Mouse (Mus musculus): ENCODE measurements at regions not wholly inside any gene's neighbourhood (a gene's known extent, or its start where the extent isn't known, plus 50 kb on each side); places are given as distances from the start of the nearest gene placed in this dataset.

- peaks cover 3% of the 10 kb centered on the region; the same call in 1 of the 2 replicates for H3K9me3 ChIP-seq (ENCODE audit: control insufficient read depth, low read length)
- DNase-seq (ENCODE audit: low spot score) (peak; percentile 33), ATAC-seq (ENCODE audit: low FRiP score, low TSS enrichment) (peak; percentile 80)
- no peak overlapping the region for H3K27ac ChIP-seq (replicated peaks)
- H3K4me1 ChIP-seq (replicated peaks; ENCODE audit: control insufficient read depth, insufficient read depth): no peaks in the 10 kb centered on the region
- no peaks in the 10 kb centered on the region for H3K27me3 ChIP-seq (ENCODE audit: control insufficient read depth, insufficient read depth, low read length)
- 89% methylated on average over 3 of the region's 3 CpGs for WGBS
- no peak overlapping the region for H3K9ac ChIP-seq (ENCODE audit: low read length)
- H3K4me3 ChIP-seq (ENCODE audit: low read depth, low read length): no peak overlapping the region
- H3K4me2 ChIP-seq (replicated peaks; ENCODE audit: low read depth): no peak overlapping the region
- TF ChIP-seq EP300 (optimal IDR thresholded peaks at IDR 0.05) (no peak), CTCF (IDR thresholded peaks at IDR 0.05; ENCODE audit: low read depth) (no peak)
- no peaks in the 10 kb centered on the region for H3K36me3 ChIP-seq (ENCODE audit: control insufficient read depth, insufficient read depth, low read length)
These were observed 86.2 kb upstream of the Kl start for GRCm38 (mm10) chr5:150866198-150866597.

- Histone ChIP-seq H3K36me3 (ENCODE audit: control insufficient read depth, insufficient read depth, low read length) (no peaks in the 10 kb centered on the region), H3K4me3 (ENCODE audit: low read depth, low read length) (no peak overlapping the region), H3K27me3 (ENCODE audit: control insufficient read depth, insufficient read depth, low read length) (no peaks in the 10 kb centered on the region), H3K9me3 (ENCODE audit: control insufficient read depth, low read length) (peaks cover 3% of the 10 kb centered on the region; the same call in 1 of the 2 replicates), H3K27ac (replicated peaks) (no peak overlapping the region), H3K4me2 (replicated peaks; ENCODE audit: low read depth) (no peak overlapping the region), H3K4me1 (replicated peaks; ENCODE audit: control insufficient read depth, insufficient read depth) (no peaks in the 10 kb centered on the region), H3K9ac (ENCODE audit: low read length) (no peak overlapping the region)
- WGBS: 45% methylated on average over 4 of the region's 4 CpGs
- ATAC-seq (ENCODE audit: low FRiP score, low TSS enrichment) (0 out of 2 replicates have a peak, but pooled peaks have one; percentile 39), DNase-seq (ENCODE audit: low spot score) (no peak)
- TF ChIP-seq EP300 (optimal IDR thresholded peaks at IDR 0.05) (no peak), CTCF (IDR thresholded peaks at IDR 0.05; ENCODE audit: low read depth) (no peak)
These were observed 82.5 kb upstream of the Kl start for GRCm38 (mm10) chr5:150869954-150870353.

GRCm38 (mm10) chr5:150878805-150879204 is 73.6 kb upstream of the Kl start:
- H3K4me2 ChIP-seq (replicated peaks; ENCODE audit: low read depth): no peak overlapping the region
- H3K4me3 ChIP-seq (ENCODE audit: low read depth, low read length): no peak overlapping the region
- TF ChIP-seq CTCF (IDR thresholded peaks at IDR 0.05; ENCODE audit: low read depth) (no peak), EP300 (optimal IDR thresholded peaks at IDR 0.05) (no peak)
- H3K27ac ChIP-seq (replicated peaks): no peak overlapping the region
- 40% methylated on average over 4 of the region's 4 CpGs for WGBS
- no peaks in the 10 kb centered on the region for H3K36me3 ChIP-seq (ENCODE audit: control insufficient read depth, insufficient read depth, low read length)
- ATAC-seq (ENCODE audit: low FRiP score, low TSS enrichment) (no peak), DNase-seq (ENCODE audit: low spot score) (no peak)
- no peaks in the 10 kb centered on the region for H3K4me1 ChIP-seq (replicated peaks; ENCODE audit: control insufficient read depth, insufficient read depth)
- H3K9me3 ChIP-seq (ENCODE audit: control insufficient read depth, low read length): no peaks in the 10 kb centered on the region
- H3K27me3 ChIP-seq (ENCODE audit: control insufficient read depth, insufficient read depth, low read length): no peaks in the 10 kb centered on the region
- no peak overlapping the region for H3K9ac ChIP-seq (ENCODE audit: low read length)

- H3K27me3 ChIP-seq (ENCODE audit: control insufficient read depth, insufficient read depth, low read length): no peaks in the 10 kb centered on the region
- H3K4me3 ChIP-seq (ENCODE audit: low read depth, low read length): no peak overlapping the region
- no peaks in the 10 kb centered on the region for H3K9me3 ChIP-seq (ENCODE audit: control insufficient read depth, low read length)
- TF ChIP-seq CTCF (IDR thresholded peaks at IDR 0.05; ENCODE audit: low read depth) (no peak), EP300 (optimal IDR thresholded peaks at IDR 0.05) (no peak)
- no peak overlapping the region for H3K4me2 ChIP-seq (replicated peaks; ENCODE audit: low read depth)
- H3K36me3 ChIP-seq (ENCODE audit: control insufficient read depth, insufficient read depth, low read length): no peaks in the 10 kb centered on the region
- H3K4me1 ChIP-seq (replicated peaks; ENCODE audit: control insufficient read depth, insufficient read depth): no peaks in the 10 kb centered on the region
- no peak overlapping the region for H3K27ac ChIP-seq (replicated peaks)
- ATAC-seq (ENCODE audit: low FRiP score, low TSS enrichment) (no peak), DNase-seq (ENCODE audit: low spot score) (no peak)
- 71% methylated on average over 2 of the region's 2 CpGs for WGBS
- H3K9ac ChIP-seq (ENCODE audit: low read length): no peak overlapping the region
These were observed 68.7 kb upstream of the Kl start for GRCm38 (mm10) chr5:150883676-150884075.

GRCm38 (mm10) chr5:150890086-150890485 is 62.3 kb upstream of the Kl start:
- ATAC-seq (ENCODE audit: low FRiP score, low TSS enrichment) (0 out of 2 replicates have a peak, but pooled peaks have one; percentile 27), DNase-seq (ENCODE audit: low spot score) (peak; percentile 51)
- Histone ChIP-seq H3K4me2 (replicated peaks; ENCODE audit: low read depth) (no peak overlapping the region), H3K9ac (ENCODE audit: low read length) (no peak overlapping the region), H3K4me3 (ENCODE audit: low read depth, low read length) (no peak overlapping the region), H3K4me1 (replicated peaks; ENCODE audit: control insufficient read depth, insufficient read depth) (no peaks in the 10 kb centered on the region), H3K27me3 (ENCODE audit: control insufficient read depth, insufficient read depth, low read length) (no peaks in the 10 kb centered on the region), H3K27ac (replicated peaks) (no peak overlapping the region), H3K9me3 (ENCODE audit: control insufficient read depth, low read length) (no peaks in the 10 kb centered on the region), H3K36me3 (ENCODE audit: control insufficient read depth, insufficient read depth, low read length) (no peaks in the 10 kb centered on the region)
- TF ChIP-seq CTCF (IDR thresholded peaks at IDR 0.05; ENCODE audit: low read depth): no peak
- no peak for TF ChIP-seq EP300 (optimal IDR thresholded peaks at IDR 0.05)
- 58% methylated on average over 4 of the region's 4 CpGs for WGBS

GRCm38 (mm10) chr5:150891262-150891940 is 61.0 kb upstream of the Kl start:
- TF ChIP-seq CTCF (IDR thresholded peaks at IDR 0.05; ENCODE audit: low read depth) (no peak), EP300 (optimal IDR thresholded peaks at IDR 0.05) (no peak)
- WGBS: 72% methylated on average over 7 of the region's 7 CpGs

More at GRCm38 (mm10) chr5:150891262-150891940, 61.0 kb upstream of the Kl start:
- Histone ChIP-seq H3K4me2 (replicated peaks; ENCODE audit: low read depth) (no peak overlapping the region), H3K27me3 (ENCODE audit: control insufficient read depth, insufficient read depth, low read length) (no peaks in the 10 kb centered on the region), H3K9me3 (ENCODE audit: control insufficient read depth, low read length) (no peaks in the 10 kb centered on the region), H3K9ac (ENCODE audit: low read length) (no peak overlapping the region), H3K4me1 (replicated peaks; ENCODE audit: control insufficient read depth, insufficient read depth) (no peaks in the 10 kb centered on the region), H3K4me3 (ENCODE audit: low read depth, low read length) (no peak overlapping the region), H3K36me3 (ENCODE audit: control insufficient read depth, insufficient read depth, low read length) (no peaks in the 10 kb centered on the region), H3K27ac (replicated peaks) (no peak overlapping the region)
- ATAC-seq (ENCODE audit: low FRiP score, low TSS enrichment) (no peak), DNase-seq (ENCODE audit: low spot score) (no peak)
